Mouse (Mus musculus) lung, postnatal 0 days (tissue): ENCODE results near the gene Miga1.

Experiments used
- CTCF ChIP-seq: IDR thresholded peaks from 2 replicates; pipeline ENCODE4 v1.5.1; 2016; ENCODE audit warnings: antibody characterized with exemption, mild to moderate bottlenecking
- EP300 ChIP-seq: IDR thresholded peaks from 2 replicates; pipeline ENCODE4 v1.6.1; 2016; ENCODE audit warnings: antibody characterized with exemption, mild to moderate bottlenecking, control low read depth

DNA sequence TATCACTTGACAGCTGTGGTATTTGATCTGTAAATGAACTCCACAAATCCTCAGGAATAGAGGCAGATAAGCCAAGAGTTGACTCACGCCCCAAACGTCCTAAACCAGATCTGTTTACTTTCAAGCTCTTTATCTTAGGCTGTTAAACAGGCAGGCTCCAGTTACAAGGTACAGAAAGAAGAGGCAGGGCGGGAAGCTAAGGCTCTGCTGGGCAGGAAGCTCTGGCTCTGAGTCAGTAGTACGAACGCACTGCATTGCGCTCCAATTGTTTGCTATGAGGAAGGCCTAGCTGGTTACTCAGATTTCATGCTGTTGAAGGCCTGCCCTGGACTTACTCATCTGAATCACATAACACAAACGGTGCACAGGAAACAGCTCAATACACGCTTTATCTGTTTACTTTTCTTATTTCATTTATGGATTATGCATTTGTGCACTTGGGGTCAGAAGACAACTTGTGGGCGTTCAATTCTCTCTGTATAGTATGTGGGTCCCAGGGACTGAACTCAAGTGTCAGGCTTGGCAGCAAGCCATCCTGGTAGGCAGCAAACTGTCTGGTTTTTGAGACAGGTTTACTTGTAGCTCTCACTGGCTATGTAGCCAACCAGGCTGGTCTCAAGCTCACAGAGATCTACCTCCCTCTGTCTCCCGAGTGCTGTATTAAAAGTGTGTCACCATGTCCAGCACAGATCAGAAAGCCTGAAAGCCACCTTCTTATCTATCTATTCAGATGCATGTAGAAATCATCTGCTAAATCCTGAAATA is 31.5 kb downstream of the Miga1 start:
- TF ChIP-seq CTCF: no peak
- peak; percentile 69 for TF ChIP-seq EP300
